Mouse (Mus musculus) forebrain, embryonic 13.5 days (tissue): ENCODE data around the gene Rasgrp3. TPM values are rescaled to one million over a fixed set of nuclear protein-coding genes. Genes with fewer than 3 reads are reported as not detected.

ENCODE experiments used
- ATAC-seq: fragments of 200-750 bp; cut with Nextera tagmentation; 2 replicates; pipeline ENCODE4 v1.8.0; 2017
- H3K27ac ChIP-seq: fragments of 300-500 bp; sonication (generic); 2 replicates; pipeline ENCODE4 v1.5.1; 2015; ENCODE audit warnings: inconsistent platforms, mild to moderate bottlenecking, moderate library complexity
- H3K27me3 ChIP-seq: fragments of 300-500 bp; sonication (generic); 2 replicates; pipeline ENCODE4 v1.6.1; 2015; ENCODE audit warnings: mild to moderate bottlenecking, inconsistent platforms
- H3K36me3 ChIP-seq: fragments of 300-500 bp; sonication (generic); 2 replicates; pipeline ENCODE4 v1.6.1; 2015; ENCODE audit warnings: mild to moderate bottlenecking, inconsistent platforms; ENCODE audit not compliant: poor library complexity, severe bottlenecking
- H3K4me1 ChIP-seq: fragments of 300-500 bp; sonication (generic); 2 replicates; pipeline ENCODE4 v1.6.1; 2015; ENCODE audit warnings: inconsistent platforms
- H3K4me2 ChIP-seq: fragments of 300-500 bp; sonication (generic); 2 replicates; pipeline ENCODE4 v1.6.1; 2015; ENCODE audit warnings: inconsistent platforms, mild to moderate bottlenecking, moderate library complexity
- H3K4me3 ChIP-seq: fragments of 300-500 bp; sonication (generic); 2 replicates; pipeline ENCODE4 v1.5.1; 2015; ENCODE audit warnings: mild to moderate bottlenecking, inconsistent platforms
- H3K9ac ChIP-seq: fragments of 300-500 bp; sonication (generic); 2 replicates; pipeline ENCODE4 v1.6.1; 2015; ENCODE audit warnings: mild to moderate bottlenecking, inconsistent platforms
- H3K9me3 ChIP-seq: fragments of 300-500 bp; sonication (generic); replicated peaks from 2 replicates; pipeline ENCODE4 v1.6.1; 2016; ENCODE audit warnings: inconsistent platforms
- WGBS: fragments of 180-500 bp; shearing (Covaris S2); methylation state at CpG from one replicate; pipeline ENCODE4 v1.1.7; 2015; 5-methylcytosine and 5-hydroxymethylcytosine counted together
- polyA plus RNA-seq: library from polyadenylated mRNA; unstranded; fragments of >200 nt; fragmentation: Nextera tagmentation; extraction: Ambion mirVana; gene quantifications from 2 replicates; pipeline ENCODE4 v1.2.1, GENCODE M21; 2015

The Rasgrp3 gene
- polyA plus RNA-seq = 4.8 and 5.0 TPM in 2 replicates

DNA sequence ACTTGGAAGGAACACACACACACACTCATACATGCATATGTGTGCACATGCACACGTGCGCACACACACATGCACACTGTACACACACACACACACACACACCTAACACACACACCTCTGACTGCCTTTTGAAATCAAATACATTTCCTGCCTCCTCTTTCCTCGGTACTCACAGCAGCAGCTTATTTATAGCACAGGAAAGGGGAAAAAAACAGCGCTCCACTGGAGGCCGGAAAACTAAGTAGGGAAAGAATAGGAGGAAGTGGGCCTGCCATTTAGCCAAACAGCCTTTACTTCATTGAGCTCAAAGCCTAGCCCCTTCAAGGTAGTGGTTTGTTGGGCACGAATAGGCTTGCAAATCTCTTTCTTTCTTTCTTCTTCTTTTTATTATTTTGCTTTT, at the start of gene Rasgrp3:
TSS of gene Rasgrp3 (plus strand) at position 298 of the 400 bp plus-strand sequence.
- 69% methylated on average over 6 of the region's 6 CpGs for whole genome bisulfite sequencing
- no peak within 1 kb of the TSS for H3K9ac ChIP-seq
- no peak within 1 kb of the TSS for H3K27ac ChIP-seq
- no peaks in the 10 kb centered on the region for H3K9me3 ChIP-seq
- no peaks in the 10 kb centered on the region for H3K4me1 ChIP-seq
- H3K36me3 ChIP-seq = no peaks in the 10 kb centered on the region
- ATAC-seq = no peak
- H3K27me3 ChIP-seq = no peaks in the 10 kb centered on the region
- no peak within 1 kb of the TSS for H3K4me2 ChIP-seq
- H3K4me3 ChIP-seq = no peak within 1 kb of the TSS

GRCm38 (mm10) chr17:75388402-75388801, 47.3 kb upstream of the Rasgrp3 start:
- Histone ChIP-seq H3K9ac (no peak overlapping the region), H3K4me2 (no peak overlapping the region), H3K4me3 (no peak overlapping the region), H3K27me3 (no peaks in the 10 kb centered on the region), H3K9me3 (no peaks in the 10 kb centered on the region), H3K36me3 (no peaks in the 10 kb centered on the region), H3K27ac (no peak overlapping the region), H3K4me1 (no peaks in the 10 kb centered on the region)
- ATAC-seq = no peak
- WGBS = 89% methylated on average over 4 of the region's 4 CpGs

GRCm38 (mm10) chr17:75390142-75390541, 45.6 kb upstream of the Rasgrp3 start:
- Histone ChIP-seq H3K4me3 (no peak overlapping the region), H3K9ac (no peak overlapping the region), H3K36me3 (no peaks in the 10 kb centered on the region), H3K4me2 (no peak overlapping the region), H3K4me1 (no peaks in the 10 kb centered on the region), H3K27me3 (no peaks in the 10 kb centered on the region), H3K9me3 (no peaks in the 10 kb centered on the region), H3K27ac (no peak overlapping the region)
- no peak for ATAC-seq
- 87% methylated on average over 10 of the region's 10 CpGs for WGBS

DNA sequence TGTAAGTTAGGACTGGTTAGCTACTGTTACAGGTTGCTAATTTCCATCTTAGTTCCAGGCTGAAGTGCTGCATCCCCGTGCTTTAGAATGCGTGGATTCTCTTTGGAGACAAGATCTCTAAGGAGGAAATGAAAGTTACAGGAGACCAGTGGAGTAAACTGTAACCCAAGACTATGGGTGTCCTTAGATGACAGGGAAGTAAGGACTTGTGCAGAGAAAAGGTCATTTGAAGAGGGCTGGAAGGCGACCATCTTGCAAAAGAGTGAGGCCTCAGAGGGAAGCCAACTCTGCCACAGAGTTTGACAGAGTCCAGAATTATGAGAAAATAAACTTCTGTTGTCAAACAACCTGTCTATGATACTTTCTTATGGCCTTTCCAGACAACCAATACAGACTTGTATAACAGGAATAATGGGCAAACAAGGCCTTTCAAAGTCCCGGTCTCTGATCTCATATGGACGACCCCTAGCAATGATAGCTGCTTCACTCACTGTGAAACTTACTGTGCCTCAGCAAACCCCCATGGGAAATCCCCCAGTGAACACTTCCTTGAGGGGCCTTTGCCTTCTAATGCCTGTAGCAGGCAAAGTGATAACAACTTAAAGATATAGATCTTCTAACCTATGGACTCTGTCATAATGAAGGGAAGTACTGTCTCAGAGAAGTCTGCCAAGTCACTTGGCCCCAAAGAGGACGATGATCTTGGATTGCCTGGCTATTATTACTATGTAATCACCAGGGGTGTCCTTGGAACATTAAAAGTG, 44.1 kb upstream of the Rasgrp3 start:
- Histone ChIP-seq H3K36me3 (no peaks in the 10 kb centered on the region), H3K4me2 (no peak overlapping the region), H3K9ac (no peak overlapping the region), H3K9me3 (no peaks in the 10 kb centered on the region), H3K4me3 (no peak overlapping the region), H3K27me3 (no peaks in the 10 kb centered on the region), H3K27ac (no peak overlapping the region), H3K4me1 (no peaks in the 10 kb centered on the region)
- 92% methylated on average over 6 of the region's 6 CpGs for WGBS
- no peak for ATAC-seq

- no peak overlapping the region for H3K4me3 ChIP-seq
- H3K27me3 ChIP-seq = no peaks in the 10 kb centered on the region
- H3K27ac ChIP-seq = no peak overlapping the region
- H3K9ac ChIP-seq = no peak overlapping the region
- H3K4me2 ChIP-seq = no peak overlapping the region
- ATAC-seq = no peak
- 36% methylated on average over 4 of the region's 4 CpGs for WGBS
- H3K36me3 ChIP-seq = no peaks in the 10 kb centered on the region
- no peaks in the 10 kb centered on the region for H3K9me3 ChIP-seq
- H3K4me1 ChIP-seq = no peaks in the 10 kb centered on the region
Measured at GRCm38 (mm10) chr17:75406405-75406804, 29.3 kb upstream of the Rasgrp3 start.

DNA sequence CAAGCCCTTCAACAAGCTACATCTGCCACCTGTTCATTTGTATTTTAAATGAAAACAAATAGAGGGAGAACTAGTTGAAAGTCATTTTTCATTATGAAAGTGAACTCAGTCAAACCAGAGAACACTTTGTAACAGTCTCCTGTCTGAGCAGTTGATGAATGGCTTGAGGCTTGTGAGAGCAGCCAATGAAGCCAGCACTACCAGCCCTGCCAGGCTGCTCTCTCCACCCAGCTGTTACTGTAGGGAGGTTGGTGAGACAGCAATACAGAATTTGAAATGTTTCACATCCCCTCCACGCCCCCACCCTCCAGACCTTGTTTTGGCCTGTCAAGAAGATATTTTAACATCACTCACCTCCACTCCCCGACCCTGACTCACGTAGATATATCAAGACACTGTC, 18.8 kb upstream of the Rasgrp3 start:
- no peaks in the 10 kb centered on the region for H3K36me3 ChIP-seq
- no peak overlapping the region for H3K4me2 ChIP-seq
- H3K27ac ChIP-seq = no peak overlapping the region
- ATAC-seq = no peak
- no peak overlapping the region for H3K4me3 ChIP-seq
- H3K27me3 ChIP-seq = no peaks in the 10 kb centered on the region
- WGBS = 78% methylated on average over 3 of the region's 3 CpGs
- H3K4me1 ChIP-seq = no peaks in the 10 kb centered on the region
- H3K9ac ChIP-seq = no peak overlapping the region
- no peaks in the 10 kb centered on the region for H3K9me3 ChIP-seq

- H3K4me3 ChIP-seq = no peak overlapping the region
- no peak overlapping the region for H3K27ac ChIP-seq
- no peak overlapping the region for H3K9ac ChIP-seq
- no peak overlapping the region for H3K4me2 ChIP-seq
- no peaks in the 10 kb centered on the region for H3K27me3 ChIP-seq
- 91% methylated on average over 2 of the region's 2 CpGs for WGBS
- ATAC-seq = no peak
- no peaks in the 10 kb centered on the region for H3K4me1 ChIP-seq
- H3K9me3 ChIP-seq = no peaks in the 10 kb centered on the region
- H3K36me3 ChIP-seq = no peaks in the 10 kb centered on the region
Measured at GRCm38 (mm10) chr17:75434152-75434551, 1.5 kb upstream of the Rasgrp3 start.

DNA sequence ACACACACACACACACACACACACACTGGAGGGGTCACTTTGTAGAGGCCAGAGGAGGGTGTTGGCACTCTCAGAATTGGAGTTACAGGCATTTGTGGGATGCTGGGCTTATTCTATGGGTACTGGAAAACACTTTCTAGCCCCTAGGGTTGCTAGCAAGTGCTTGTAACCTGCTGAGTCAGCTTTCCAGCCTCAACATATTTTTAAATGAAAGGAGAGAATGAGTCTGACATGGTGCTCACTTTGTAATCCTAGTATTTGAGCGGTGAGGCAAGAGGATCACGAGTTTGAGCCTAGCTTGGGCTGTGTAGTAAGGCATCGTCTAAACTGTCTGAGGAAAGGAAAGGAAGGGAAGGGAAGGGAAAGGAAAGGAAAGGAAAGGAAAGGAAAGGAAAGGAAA, 825 bp upstream of the Rasgrp3 start:
- H3K4me2 ChIP-seq = no peak overlapping the region
- 75% methylated on average over 3 of the region's 3 CpGs for WGBS
- ATAC-seq = no peak

GRCm38 (mm10) chr17:75436095-75436494, 399 bp downstream of the Rasgrp3 start:
- H3K27ac ChIP-seq = no peak overlapping the region
- H3K36me3 ChIP-seq = no peaks in the 10 kb centered on the region
- H3K4me2 ChIP-seq = no peak overlapping the region
- WGBS = 83% methylated on average over 8 of the region's 8 CpGs
- no peaks in the 10 kb centered on the region for H3K27me3 ChIP-seq
- no peaks in the 10 kb centered on the region for H3K4me1 ChIP-seq
- no peaks in the 10 kb centered on the region for H3K9me3 ChIP-seq
- ATAC-seq = no peak
- no peak overlapping the region for H3K4me3 ChIP-seq
- no peak overlapping the region for H3K9ac ChIP-seq

More for the DNA sequence above, 825 bp upstream of the Rasgrp3 start:
- Histone ChIP-seq H3K27ac (no peak overlapping the region), H3K4me1 (no peaks in the 10 kb centered on the region), H3K4me3 (no peak overlapping the region), H3K27me3 (no peaks in the 10 kb centered on the region), H3K9me3 (no peaks in the 10 kb centered on the region), H3K36me3 (no peaks in the 10 kb centered on the region), H3K9ac (no peak overlapping the region)

DNA sequence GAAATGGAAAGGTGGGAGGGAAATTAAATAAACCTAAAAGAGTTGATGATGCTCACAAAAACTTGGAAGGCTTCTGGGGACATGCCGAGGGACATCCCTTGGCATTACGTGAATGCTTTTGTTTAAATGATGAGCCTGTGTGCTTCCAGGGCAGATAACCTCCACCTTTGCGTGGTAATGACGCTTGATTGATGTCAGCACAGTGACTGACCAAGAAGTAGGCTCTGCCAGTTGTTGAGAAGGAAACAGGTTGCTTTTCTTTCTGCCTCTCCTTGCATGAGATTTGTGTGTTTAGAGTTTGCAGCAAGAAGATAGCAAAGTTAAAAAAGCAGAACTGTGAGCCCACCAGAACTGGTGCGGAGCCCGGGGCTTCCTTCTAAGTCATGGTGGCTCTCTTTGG, 1.1 kb downstream of the Rasgrp3 start:
- Histone ChIP-seq H3K36me3 (no peaks in the 10 kb centered on the region), H3K9me3 (no peaks in the 10 kb centered on the region), H3K9ac (no peak overlapping the region), H3K27me3 (no peaks in the 10 kb centered on the region), H3K4me1 (no peaks in the 10 kb centered on the region), H3K27ac (no peak overlapping the region), H3K4me3 (no peak overlapping the region), H3K4me2 (no peak overlapping the region)
- ATAC-seq = no peak
- WGBS = 90% methylated on average over 6 of the region's 6 CpGs

DNA sequence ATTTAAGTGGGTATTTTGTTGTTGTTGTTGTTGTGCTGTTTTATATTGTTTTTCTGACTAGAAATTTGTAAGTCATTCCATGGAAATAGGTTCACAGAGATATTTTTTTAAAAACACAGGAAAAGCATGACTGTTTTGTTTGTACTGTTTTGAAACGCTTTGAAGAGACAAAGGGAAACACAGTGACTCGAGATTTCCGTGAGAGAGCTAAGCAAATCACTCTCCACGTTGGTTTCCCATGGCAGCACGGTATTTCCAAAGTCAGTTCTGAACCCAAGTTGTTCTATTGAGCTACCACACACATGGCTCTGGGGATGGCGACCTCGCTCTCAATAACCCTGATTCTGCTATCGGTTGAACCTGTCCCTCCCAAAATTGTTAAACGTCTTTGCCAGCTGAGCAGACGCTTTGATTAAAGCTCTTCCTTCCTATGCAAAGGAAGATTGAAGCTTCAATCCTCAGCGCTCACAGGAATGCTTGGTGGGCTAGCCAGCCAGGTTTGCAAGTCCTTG, 1.6 kb downstream of the Rasgrp3 start:
- WGBS = 80% methylated on average over 11 of the region's 11 CpGs
- Histone ChIP-seq H3K27me3 (no peaks in the 10 kb centered on the region), H3K27ac (no peak overlapping the region), H3K9me3 (no peaks in the 10 kb centered on the region), H3K4me3 (no peak overlapping the region), H3K9ac (no peak overlapping the region), H3K4me1 (no peaks in the 10 kb centered on the region), H3K4me2 (no peak overlapping the region), H3K36me3 (no peaks in the 10 kb centered on the region)
- ATAC-seq = no peak

DNA sequence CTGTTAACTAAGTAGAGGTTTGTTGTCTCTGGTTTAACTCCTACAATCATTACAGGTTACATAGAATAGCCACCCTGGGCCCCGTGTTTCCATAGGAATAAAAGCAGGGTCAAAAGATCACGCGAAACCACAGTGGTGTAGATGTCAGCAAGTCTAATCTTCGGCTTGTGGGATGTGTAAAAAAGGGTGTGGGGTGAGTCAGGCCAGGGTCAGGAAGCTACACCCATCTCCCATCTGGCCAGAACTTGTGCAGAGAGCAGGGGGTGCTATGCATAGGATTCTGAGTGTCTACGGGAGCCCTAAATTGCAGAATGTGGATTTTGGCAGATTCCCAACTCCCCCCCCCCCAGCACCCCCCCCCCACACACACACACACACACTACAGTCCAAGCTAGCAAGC, 2.5 kb downstream of the Rasgrp3 start:
- no peak overlapping the region for H3K9ac ChIP-seq
- H3K27ac ChIP-seq = no peak overlapping the region
- no peak overlapping the region for H3K4me2 ChIP-seq
- no peaks in the 10 kb centered on the region for H3K36me3 ChIP-seq
- H3K4me3 ChIP-seq = no peak overlapping the region
- WGBS = 82% methylated on average over 5 of the region's 5 CpGs
- no peaks in the 10 kb centered on the region for H3K27me3 ChIP-seq
- H3K4me1 ChIP-seq = no peaks in the 10 kb centered on the region
- ATAC-seq = no peak
- H3K9me3 ChIP-seq = no peaks in the 10 kb centered on the region

DNA sequence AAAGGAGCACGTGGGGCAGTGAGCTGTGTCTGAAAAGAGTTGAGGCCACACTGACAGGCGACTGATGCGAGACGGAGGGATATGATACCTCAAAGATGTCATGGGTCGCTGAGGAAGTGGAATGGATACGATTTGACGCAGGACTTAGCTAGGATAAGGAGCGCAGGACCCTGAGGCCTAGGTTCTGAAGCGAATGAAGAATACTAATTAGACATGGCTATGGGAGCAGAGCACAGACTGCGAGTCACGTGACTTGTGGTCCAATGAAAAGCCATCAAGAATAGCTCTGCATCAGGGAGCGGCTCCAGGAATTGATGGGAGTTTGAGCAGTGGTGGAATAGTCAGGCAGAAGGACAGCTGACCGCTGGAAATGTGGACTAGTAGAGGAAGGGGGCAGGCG, 3.4 kb downstream of the Rasgrp3 start:
- Histone ChIP-seq H3K9ac (no peak overlapping the region), H3K9me3 (no peaks in the 10 kb centered on the region), H3K4me2 (no peak overlapping the region), H3K27me3 (no peaks in the 10 kb centered on the region), H3K4me1 (no peaks in the 10 kb centered on the region), H3K36me3 (no peaks in the 10 kb centered on the region), H3K27ac (no peak overlapping the region), H3K4me3 (no peak overlapping the region)
- ATAC-seq = peak; percentile 31; the same call in 1 of the 2 replicates
- 79% methylated on average over 14 of the region's 14 CpGs for WGBS
